Mouse (Mus musculus): ENCODE results near the gene Rgl2. TPM values are rescaled to one million over a fixed set of nuclear protein-coding genes. Genes with fewer than 3 reads are reported as not detected.
"Not testable (repeated sequence)": the region's sequence is repeated elsewhere in the genome, so short reads cannot be mapped to it uniquely, and the experiment has no call there.

The Rgl2 gene
- polyA plus RNA-seq (2012; fragmentation: generic; extraction: Trizol) = 31.7 TPM
- long read RNA-seq, experiment 1, partial matches to known transcripts = 4 of 12 reads
- long read RNA-seq, experiment 1, other reads (novel, unspliced or antisense) = 5 of 12 reads
- long read RNA-seq, experiment 2, transcript Rgl2-201 (18 exons, 3,252 nt) = major isoform, 97 of 159 reads
- long read RNA-seq, experiment 2, partial matches to known transcripts = 21 of 159 reads
- long read RNA-seq, experiment 2, other reads (novel, unspliced or antisense) = 41 of 159 reads

- TF ChIP-seq FOSL1 (IDR thresholded peaks at IDR 0.05; ENCODE audit: insufficient read depth, low read length, poor library complexity, severe bottlenecking) = no peak
- TF ChIP-seq MAX (IDR thresholded peaks at IDR 0.05) = peak; percentile 39
- Histone ChIP-seq H3ac (ENCODE audit: control insufficient read depth, insufficient read length, low read depth) (peak within 1 kb of the TSS; percentile 76), H3K27me3 (ENCODE audit: control insufficient read depth, insufficient read depth, insufficient read length) (no peaks in the 10 kb centered on the region), H3K36me3 (ENCODE audit: control insufficient read depth, insufficient read depth) (peaks cover 17% of the 10 kb centered on the region), H3K79me3 (ENCODE audit: low read depth) (peaks cover 5% of the 10 kb centered on the region), H3K79me2 (ENCODE audit: control insufficient read depth, insufficient read depth) (peaks cover 33% of the 10 kb centered on the region), H3K4me3 (ENCODE audit: insufficient read depth, poor library complexity, severe bottlenecking) (peak within 1 kb of the TSS; percentile 75)
These were observed at the start of gene Rgl2 for GRCm38 (mm10) chr17:33929371-33930279. Rgl2 (plus strand) TSS chr17:33929543.

GRCm38 (mm10) chr17:33884320-33884719, 45.0 kb upstream of the Rgl2 start:
- H3K79me3 ChIP-seq (ENCODE audit: low read depth) = peaks cover 22% of the 10 kb centered on the region
- peaks cover 36% of the 10 kb centered on the region for H3K79me2 ChIP-seq (ENCODE audit: control insufficient read depth, insufficient read depth)
- not testable (repeated sequence) for H3ac ChIP-seq (ENCODE audit: control insufficient read depth, insufficient read length, low read depth); H3K27me3 ChIP-seq (ENCODE audit: control insufficient read depth, insufficient read depth, insufficient read length); H3K4me3 ChIP-seq (ENCODE audit: insufficient read depth, poor library complexity, severe bottlenecking)
- H3K36me3 ChIP-seq (ENCODE audit: control insufficient read depth, insufficient read depth) = peaks cover 24% of the 10 kb centered on the region

- peaks cover 25% of the 10 kb centered on the region for H3K79me3 ChIP-seq (ENCODE audit: low read depth)
- H3K79me2 ChIP-seq (ENCODE audit: control insufficient read depth, insufficient read depth) = peaks cover 44% of the 10 kb centered on the region
- not testable (repeated sequence) for H3K27me3 ChIP-seq (ENCODE audit: control insufficient read depth, insufficient read depth, insufficient read length); H3K36me3 ChIP-seq (ENCODE audit: control insufficient read depth, insufficient read depth); H3K4me3 ChIP-seq (ENCODE audit: insufficient read depth, poor library complexity, severe bottlenecking); H3ac ChIP-seq (ENCODE audit: control insufficient read depth, insufficient read length, low read depth)
These were observed 41.5 kb upstream of the Rgl2 start for GRCm38 (mm10) chr17:33887802-33888201.

GRCm38 (mm10) chr17:33888230-33888629, 41.1 kb upstream of the Rgl2 start:
- not testable (repeated sequence) for H3ac ChIP-seq (ENCODE audit: control insufficient read depth, insufficient read length, low read depth); H3K36me3 ChIP-seq (ENCODE audit: control insufficient read depth, insufficient read depth); H3K27me3 ChIP-seq (ENCODE audit: control insufficient read depth, insufficient read depth, insufficient read length); H3K4me3 ChIP-seq (ENCODE audit: insufficient read depth, poor library complexity, severe bottlenecking)
- Histone ChIP-seq H3K79me3 (ENCODE audit: low read depth) (peaks cover 25% of the 10 kb centered on the region), H3K79me2 (ENCODE audit: control insufficient read depth, insufficient read depth) (peaks cover 44% of the 10 kb centered on the region)

- Histone ChIP-seq H3K79me2 (ENCODE audit: control insufficient read depth, insufficient read depth) (peaks cover 44% of the 10 kb centered on the region), H3K4me3 (ENCODE audit: insufficient read depth, poor library complexity, severe bottlenecking) (peak overlapping the region; percentile 65), H3ac (ENCODE audit: control insufficient read depth, insufficient read length, low read depth) (peak overlapping the region; percentile 77), H3K79me3 (ENCODE audit: low read depth) (peaks cover 25% of the 10 kb centered on the region)
- not testable (repeated sequence) for H3K36me3 ChIP-seq (ENCODE audit: control insufficient read depth, insufficient read depth); H3K27me3 ChIP-seq (ENCODE audit: control insufficient read depth, insufficient read depth, insufficient read length)
These were observed 39.3 kb upstream of the Rgl2 start for GRCm38 (mm10) chr17:33889941-33890532.

- H3K4me3 ChIP-seq (ENCODE audit: insufficient read depth, poor library complexity, severe bottlenecking) = peak within 1 kb of the TSS; percentile 65
- peaks cover 44% of the 10 kb centered on the region for H3K79me2 ChIP-seq (ENCODE audit: control insufficient read depth, insufficient read depth)
- H3K27me3 ChIP-seq (ENCODE audit: control insufficient read depth, insufficient read depth, insufficient read length) = no peaks in the 10 kb centered on the region
- peaks cover 8% of the 10 kb centered on the region for H3K36me3 ChIP-seq (ENCODE audit: control insufficient read depth, insufficient read depth)
- H3K79me3 ChIP-seq (ENCODE audit: low read depth) = peaks cover 25% of the 10 kb centered on the region
- peak within 1 kb of the TSS; percentile 77 for H3ac ChIP-seq (ENCODE audit: control insufficient read depth, insufficient read length, low read depth)
- no peak for TF ChIP-seq MYOG (IDR thresholded peaks at IDR 0.05; ENCODE audit: control insufficient read depth, extremely low read depth, insufficient read length)
- TF ChIP-seq CTCF (IDR thresholded peaks at IDR 0.05; ENCODE audit: control insufficient read depth, insufficient read depth, insufficient read length) = peak; percentile 96
- TF ChIP-seq USF1 (IDR thresholded peaks at IDR 0.05; ENCODE audit: low read depth) = no peak
- TF ChIP-seq CEBPB (IDR thresholded peaks at IDR 0.05; ENCODE audit: low read depth) = peak; percentile 77
- no peak for TF ChIP-seq FOSL1 (IDR thresholded peaks at IDR 0.05; ENCODE audit: insufficient read depth, low read length, poor library complexity, severe bottlenecking)
- TF ChIP-seq MAX (IDR thresholded peaks at IDR 0.05) = peak; percentile 89
- no peak for TF ChIP-seq MYOD1 (IDR thresholded peaks at IDR 0.05; ENCODE audit: control insufficient read depth, insufficient read length, low read depth)
These were observed 38.7 kb upstream of the Rgl2 start, which contains the start of gene Kifc1 for GRCm38 (mm10) chr17:33890533-33891059. Kifc1 (minus strand) TSS chr17:33890661.

All from C2C12 (cell line).